Mouse (Mus musculus): ENCODE data around the gene Ubl7.
A peak's percentile ranks its signal among the peaks of the same experiment; 100 is the strongest.

Gene Ubl7

GRCm38 (mm10) chr9:57947381-57948030 lies 36.7 kb downstream of the Ubl7 start:
- no peak for DNase-seq (ENCODE audit: low read depth, low spot score)

DNA sequence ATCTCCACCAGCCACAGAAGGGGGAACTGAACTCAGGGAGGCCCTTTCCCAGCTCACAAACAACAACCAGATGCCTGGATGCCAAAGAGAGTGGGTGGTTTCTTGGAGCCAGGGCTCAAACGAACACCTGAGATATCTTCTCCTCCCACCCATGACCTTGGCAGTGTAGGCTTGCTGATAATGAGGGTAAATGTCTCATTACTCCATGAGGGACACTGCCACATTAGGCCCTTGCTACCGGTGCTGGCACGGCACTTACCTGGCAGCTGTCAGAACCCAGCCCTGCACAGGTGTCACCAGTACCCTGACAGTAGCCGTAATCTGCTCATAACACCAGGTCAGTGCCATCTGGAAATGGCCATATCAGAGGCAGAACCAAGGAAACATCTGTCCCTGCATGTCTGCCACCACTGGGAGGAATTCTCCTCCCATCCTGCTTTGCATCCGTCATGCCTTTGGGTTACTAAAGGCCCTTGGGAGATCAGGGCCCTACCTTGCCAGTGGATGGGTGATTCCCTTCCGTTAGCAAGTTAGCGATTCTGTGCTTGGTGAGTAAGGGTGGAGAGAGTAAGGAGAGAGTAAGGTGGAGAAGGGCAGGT lies 37.7 kb downstream of the Ubl7 start:
- DNase-seq (ENCODE audit: low read depth, low spot score): no peak

GRCm38 (mm10) chr9:57949102-57949704 lies 38.4 kb downstream of the Ubl7 start:
- no peak for DNase-seq (ENCODE audit: low read depth, low spot score)

DNA sequence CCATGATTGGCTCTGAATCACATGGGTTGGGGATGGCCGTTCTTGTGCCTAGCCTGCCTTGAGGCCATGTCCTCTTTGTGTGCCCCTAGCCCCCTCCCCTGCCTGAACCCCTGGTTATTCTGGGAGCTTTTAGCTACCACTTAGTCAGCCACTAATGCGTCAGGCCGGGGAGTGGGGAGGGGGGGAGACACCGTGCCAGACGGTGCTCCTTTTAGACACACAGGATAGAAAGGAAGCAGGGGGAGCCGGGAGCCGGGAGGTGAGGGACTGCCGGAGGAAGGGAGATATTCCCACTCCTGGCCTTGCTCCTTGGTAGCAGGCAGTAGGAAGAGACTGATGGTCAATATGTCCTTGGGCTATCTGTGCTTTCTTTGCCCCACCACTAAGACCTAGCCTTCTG lies 39.1 kb downstream of the Ubl7 start:
- DNase-seq (ENCODE audit: low read depth, low spot score): no peak

- no peak for DNase-seq (ENCODE audit: low read depth, low spot score)
Observed at GRCm38 (mm10) chr9:57950519-57950918, 39.7 kb downstream of the Ubl7 start.

- DNase-seq (ENCODE audit: low read depth, low spot score): no peak
Observed at GRCm38 (mm10) chr9:57951993-57952392, 41.2 kb downstream of the Ubl7 start.

- no peak for DNase-seq (ENCODE audit: low read depth, low spot score)
Observed at GRCm38 (mm10) chr9:57954962-57955744, 44.4 kb downstream of the Ubl7 start.

- DNase-seq (ENCODE audit: low read depth, low spot score): no peak
Observed at GRCm38 (mm10) chr9:57955764-57956163, 45.0 kb downstream of the Ubl7 start.

GRCm38 (mm10) chr9:57956196-57956837 lies 45.5 kb downstream of the Ubl7 start:
- no peak for DNase-seq (ENCODE audit: low read depth, low spot score)

GRCm38 (mm10) chr9:57956838-57957236 lies 46.1 kb downstream of the Ubl7 start:
- no peak for DNase-seq (ENCODE audit: low read depth, low spot score)

- DNase-seq (ENCODE audit: low read depth, low spot score): no peak
Observed at GRCm38 (mm10) chr9:57958615-57959014, 47.8 kb downstream of the Ubl7 start.

GRCm38 (mm10) chr9:57959399-57959798 lies 48.6 kb downstream of the Ubl7 start:
- no peak for DNase-seq (ENCODE audit: low read depth, low spot score)

DNA sequence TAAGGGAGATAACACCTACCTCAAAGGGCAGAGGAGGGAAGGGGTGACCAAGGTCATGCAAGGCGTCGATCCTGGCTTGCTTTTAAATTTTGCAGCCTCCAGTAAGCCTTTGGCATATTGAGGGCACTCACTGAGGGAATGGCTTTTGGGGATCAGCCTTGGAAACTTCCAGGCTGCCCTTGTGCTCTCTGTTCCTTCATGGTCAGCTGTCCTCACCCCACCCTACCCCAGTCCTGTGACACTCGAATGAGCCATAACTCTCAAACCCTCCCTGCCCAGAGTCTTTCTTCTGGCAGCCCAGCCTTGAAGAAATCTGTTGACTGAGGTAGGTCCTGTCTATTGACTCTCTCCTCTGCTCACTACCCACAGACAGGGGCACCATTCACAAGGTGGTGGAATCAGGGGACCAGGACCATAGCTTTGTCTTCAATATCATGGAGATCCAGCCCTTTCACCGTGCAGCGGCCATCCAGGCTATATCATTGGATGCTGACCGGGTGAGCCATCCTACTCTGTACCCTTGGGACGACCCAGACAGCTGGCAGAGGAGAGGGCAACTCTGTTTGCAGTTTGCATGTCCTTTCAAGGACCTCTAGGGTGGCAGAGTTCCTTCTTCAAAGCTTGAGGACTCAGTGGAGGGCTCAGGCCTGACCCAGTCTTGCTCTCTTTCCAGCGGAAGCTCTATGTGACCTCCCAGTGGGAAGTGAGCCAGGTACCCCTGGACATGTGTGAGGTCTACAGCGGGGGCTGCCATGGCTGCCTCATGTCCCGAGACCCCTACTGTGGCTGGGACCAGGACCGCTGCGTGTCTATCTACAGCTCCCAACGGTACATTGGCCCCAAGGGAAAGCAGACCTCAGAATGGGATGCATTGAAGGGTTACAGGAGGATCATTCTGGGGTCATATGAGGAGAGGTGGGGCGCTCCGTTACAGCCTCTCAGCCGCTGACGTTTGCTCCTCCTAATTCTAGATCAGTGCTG lies 49.4 kb downstream of the Ubl7 start:
- no peak for DNase-seq (ENCODE audit: low read depth, low spot score)

GRCm38 (mm10) chr9:57961226-57961625 lies 50.4 kb downstream of the Ubl7 start:
- peak; percentile 35 for DNase-seq (ENCODE audit: low read depth, low spot score)

DNA sequence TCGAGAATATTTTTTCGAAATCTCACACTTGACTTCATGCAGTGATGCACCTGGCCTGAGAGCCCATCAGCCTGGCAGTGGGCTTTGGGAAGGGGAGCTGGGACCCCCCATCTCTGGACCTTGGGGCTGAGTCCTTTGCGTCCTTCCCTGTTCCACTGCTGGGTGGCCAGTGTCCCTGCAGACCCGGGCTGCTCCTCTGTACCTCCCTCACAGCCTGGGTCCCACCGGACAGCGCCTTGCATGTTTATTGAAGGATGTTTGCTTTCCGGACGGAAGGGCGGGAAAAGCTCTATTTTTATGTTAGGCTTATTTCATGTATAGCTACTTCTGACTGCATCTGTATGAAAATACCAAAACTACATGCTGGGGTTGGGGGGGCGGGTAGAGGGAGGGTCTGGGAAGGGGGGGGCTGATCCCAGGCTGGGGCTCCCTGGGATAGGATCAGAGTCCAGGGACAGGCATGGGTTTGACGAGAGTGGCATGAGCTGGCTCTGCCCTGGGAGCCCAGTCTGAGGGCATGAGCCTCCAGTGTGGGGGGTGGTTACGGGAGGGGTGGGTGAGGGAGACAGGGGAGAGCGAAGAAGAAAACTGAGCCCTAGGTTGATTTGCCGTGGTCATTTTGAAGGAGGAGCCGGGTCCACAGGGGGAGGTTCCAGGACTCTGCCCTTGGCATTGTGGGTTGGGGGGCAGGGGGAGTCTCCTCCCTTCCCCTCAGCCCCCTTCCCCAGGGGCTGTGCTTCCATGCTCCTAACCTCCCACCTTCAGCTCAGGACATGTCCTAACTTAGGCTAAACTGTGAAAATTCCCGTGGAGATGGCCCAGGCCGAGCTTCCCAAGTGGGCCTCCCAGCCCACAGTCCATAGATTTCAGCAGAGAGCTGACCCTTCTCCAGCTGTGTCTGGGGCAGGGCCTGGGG lies 51.3 kb downstream of the Ubl7 start:
- no peak for DNase-seq (ENCODE audit: low read depth, low spot score)

- no peak for DNase-seq (ENCODE audit: low read depth, low spot score)
Observed at GRCm38 (mm10) chr9:57963249-57963997, 52.6 kb downstream of the Ubl7 start.

DNA sequence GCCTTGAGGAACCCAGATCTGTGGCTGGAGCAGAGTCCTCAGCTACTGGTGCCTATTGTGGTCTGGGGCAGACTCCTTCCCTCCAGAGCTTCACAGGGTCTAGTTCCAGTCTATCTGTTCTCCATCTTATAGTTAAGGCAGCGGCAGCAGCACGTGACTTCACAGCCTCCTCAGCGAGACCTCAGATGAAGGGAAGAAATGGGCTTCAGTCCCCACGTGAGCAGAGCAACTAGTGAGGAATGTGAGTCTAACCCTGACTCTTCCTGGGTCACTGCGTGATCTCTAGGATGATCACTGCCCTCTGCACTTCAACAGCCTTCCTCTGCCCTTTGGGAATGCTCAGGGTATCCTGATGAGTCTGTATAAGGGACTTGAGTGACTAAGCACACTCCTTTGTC lies 53.2 kb downstream of the Ubl7 start:
- DNase-seq (ENCODE audit: low read depth, low spot score): no peak

DNA sequence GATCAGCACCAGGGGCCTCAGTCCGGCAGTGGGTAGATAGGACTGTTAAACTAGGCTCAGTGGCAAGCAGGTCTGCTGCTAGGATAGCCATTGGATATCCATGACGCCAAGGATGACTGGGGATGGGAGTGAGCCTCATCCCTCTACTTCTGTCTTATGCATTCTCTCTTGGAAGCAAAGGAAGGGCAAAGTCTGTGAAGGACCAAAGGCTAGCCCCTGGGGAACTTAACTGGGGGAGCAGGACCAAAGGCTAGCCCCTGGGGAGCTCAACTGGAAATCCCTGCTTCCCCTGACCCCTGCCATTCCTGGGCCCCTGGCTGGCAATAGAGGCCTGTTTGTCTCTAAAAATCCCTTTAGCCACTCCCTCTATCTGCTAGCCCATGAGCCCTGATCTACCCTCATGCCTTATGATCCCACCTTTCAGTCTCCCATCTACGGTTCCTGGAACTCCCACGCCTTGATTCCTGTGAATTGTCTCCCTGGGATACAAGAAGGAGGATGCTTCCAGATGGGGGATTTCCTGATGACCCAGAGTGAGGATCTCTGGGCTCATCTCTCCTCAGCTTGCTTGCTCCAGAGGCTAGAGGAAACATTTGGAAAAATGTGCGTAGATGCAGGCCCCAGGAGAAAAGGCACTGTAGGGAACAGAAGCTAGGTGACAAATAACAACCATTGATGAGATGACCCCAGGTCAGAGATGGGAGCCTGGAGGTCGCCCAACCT lies 53.9 kb downstream of the Ubl7 start:
- DNase-seq (ENCODE audit: low read depth, low spot score): no peak

Measured in ZHBTc4 (cell line).